Comparison of ENCODE assay signal across 8 mouse cellular contexts in genomic region chr7:67953764-67954242, GRCm38 (mm10). TPM values are rescaled to one million over a fixed set of nuclear protein-coding genes. Genes with fewer than 3 reads are reported as not detected.
DNase-seq lines count a peak whose midpoint lies in the region; ATAC-seq and TF ChIP-seq lines count a peak whose summit lies in the region.

No protein-coding gene starts in this region.

- no peaks in the 10 kb centered on the region for H3K36me3 ChIP-seq in megakaryocyte, embryonic 14.5 days (replicated peaks; ENCODE audit: low read length)
- no peaks in the 10 kb centered on the region for H3K36me3 ChIP-seq in hindbrain, embryonic 11.5 days (ENCODE audit: control insufficient read depth, insufficient read depth, low read length)
- no peaks in the 10 kb centered on the region for H3K36me3 ChIP-seq in liver, embryonic 11.5 days (ENCODE audit: control insufficient read depth, insufficient read depth, low read length)
- no peaks in the 10 kb centered on the region for H3K36me3 ChIP-seq in neural tube, embryonic 11.5 days (ENCODE audit: control insufficient read depth, insufficient read depth, low read length)

- peak overlapping the region; percentile 97 for H3K4me3 ChIP-seq in megakaryocyte, embryonic 14.5 days (replicated peaks)
- H3K4me3 ChIP-seq in cortical plate, adult 2 months (ENCODE audit: insufficient read depth, low read length) = peak overlapping the region; percentile 96
- peak overlapping the region; percentile 85 for H3K4me3 ChIP-seq in hindbrain, embryonic 11.5 days (ENCODE audit: low read depth, low read length)
- H3K4me3 ChIP-seq in liver, embryonic 11.5 days (ENCODE audit: low read depth, low read length) = peak overlapping the region; percentile 89
- peak overlapping the region; percentile 88 for H3K4me3 ChIP-seq in neural tube, embryonic 11.5 days (ENCODE audit: low read depth, low read length)

- H3K27me3 ChIP-seq in megakaryocyte, embryonic 14.5 days (replicated peaks) = no peaks in the 10 kb centered on the region
- H3K27me3 ChIP-seq in hindbrain, embryonic 11.5 days (ENCODE audit: control insufficient read depth, insufficient read depth, low read length) = no peaks in the 10 kb centered on the region
- no peaks in the 10 kb centered on the region for H3K27me3 ChIP-seq in liver, embryonic 11.5 days (replicated peaks; ENCODE audit: control insufficient read depth, insufficient read depth, low read length)
- no peaks in the 10 kb centered on the region for H3K27me3 ChIP-seq in neural tube, embryonic 11.5 days (ENCODE audit: control insufficient read depth, insufficient read depth, low read length)

- TF ChIP-seq CTCF in cortical plate, adult 2 months (IDR thresholded peaks at IDR 0.05; ENCODE audit: extremely low read depth, insufficient read depth, low read length) = no peak

- DNase-seq in hindbrain, embryonic 11.5 days (ENCODE audit: low spot score) = peak; percentile 54
- DNase-seq in liver, embryonic 11.5 days (ENCODE audit: low spot score) = peak; percentile 54
- DNase-seq in neural tube, embryonic 11.5 days (ENCODE audit: low spot score) = peak; percentile 35
- no peak for DNase-seq in urinary bladder, postnatal 14 days (ENCODE audit: low spot score)
- no peak for DNase-seq in layer of hippocampus, postnatal 25 days (ENCODE audit: extremely low spot score in 1 of 2, low spot score in 1 of 2)

- 0 out of 2 replicates have a peak, but pooled peaks have one; percentile 22 for TF ChIP-seq POLR2A in cortical plate, adult 2 months (IDR thresholded peaks at IDR 0.05; ENCODE audit: extremely low read depth, insufficient read depth, low read length)

- ATAC-seq in megakaryocyte, adult 5-6 weeks (ENCODE audit: poor library complexity, severe bottlenecking) = no peak
- no peak for ATAC-seq in hindbrain, embryonic 11.5 days (ENCODE audit: low FRiP score)
- no peak for ATAC-seq in liver, embryonic 11.5 days (replicated peaks; ENCODE audit: low FRiP score)
- ATAC-seq in neural tube, embryonic 11.5 days (ENCODE audit: insufficient read depth, low FRiP score, low TSS enrichment) = no peak

- H3K27ac ChIP-seq in cortical plate, adult 2 months (ENCODE audit: insufficient read depth, low read length) = peak overlapping the region; percentile 71
- no peak overlapping the region for H3K27ac ChIP-seq in hindbrain, embryonic 11.5 days (ENCODE audit: low read depth, low read length)
- H3K27ac ChIP-seq in liver, embryonic 11.5 days (ENCODE audit: low read depth, low read length) = no peak overlapping the region
- no peak overlapping the region for H3K27ac ChIP-seq in neural tube, embryonic 11.5 days (ENCODE audit: low read depth, low read length)

- H3K9me3 ChIP-seq in megakaryocyte, embryonic 14.5 days = no peaks in the 10 kb centered on the region
- no peaks in the 10 kb centered on the region for H3K9me3 ChIP-seq in hindbrain, embryonic 11.5 days (ENCODE audit: control insufficient read depth, low read length)
- H3K9me3 ChIP-seq in liver, embryonic 11.5 days (ENCODE audit: control insufficient read depth, low read length) = no peaks in the 10 kb centered on the region
- no peaks in the 10 kb centered on the region for H3K9me3 ChIP-seq in neural tube, embryonic 11.5 days (ENCODE audit: control insufficient read depth, low read length)

- 0% methylated on average over 22 of the region's 23 CpGs for WGBS in hindbrain, embryonic 11.5 days
- under 1% methylated on average over 22 of the region's 23 CpGs for WGBS in liver, embryonic 11.5 days
- under 1% methylated on average over 22 of the region's 23 CpGs for WGBS in neural tube, embryonic 11.5 days

- peaks cover 55% of the 10 kb centered on the region for H3K4me1 ChIP-seq in megakaryocyte, embryonic 14.5 days
- peaks cover 3% of the 10 kb centered on the region for H3K4me1 ChIP-seq in cortical plate, adult 2 months (ENCODE audit: control insufficient read depth, insufficient read depth, low read length)
- H3K4me1 ChIP-seq in hindbrain, embryonic 11.5 days (replicated peaks; ENCODE audit: control insufficient read depth, insufficient read depth, low read length) = peaks cover 2% of the 10 kb centered on the region; the same call in 1 of the 2 replicates
- peaks cover 41% of the 10 kb centered on the region for H3K4me1 ChIP-seq in liver, embryonic 11.5 days (replicated peaks; ENCODE audit: control insufficient read depth, insufficient read depth, low read length)
- peaks cover 12% of the 10 kb centered on the region for H3K4me1 ChIP-seq in neural tube, embryonic 11.5 days (ENCODE audit: control insufficient read depth, insufficient read depth, low read length)

- H3K4me2 ChIP-seq in hindbrain, embryonic 11.5 days (replicated peaks; ENCODE audit: low read depth, low read length) = peak overlapping the region; percentile 95
- H3K4me2 ChIP-seq in liver, embryonic 11.5 days = peak overlapping the region; percentile 95
- peak overlapping the region; percentile 97 for H3K4me2 ChIP-seq in neural tube, embryonic 11.5 days (ENCODE audit: low read depth)

- peak overlapping the region; percentile 97 for H3K9ac ChIP-seq in hindbrain, embryonic 11.5 days (ENCODE audit: low read depth, low read length)
- H3K9ac ChIP-seq in liver, embryonic 11.5 days (ENCODE audit: low read depth, low read length) = peak overlapping the region; percentile 90
- peak overlapping the region; percentile 98 for H3K9ac ChIP-seq in neural tube, embryonic 11.5 days (ENCODE audit: low read length)

RNA-seq across cellular contexts. Expression of gene Igf1r, which starts 1.2 kb away (rescaled TPM):
- 8.7 and 14.2 TPM in 2 replicates for polyA plus RNA-seq in megakaryocyte, embryonic 14.5 days (2012; ENCODE audit: insufficient read depth, low replicate concordance)
- total RNA-seq in megakaryocyte, adult 5-6 weeks (2015) = 18.2 and 18.8 TPM in 2 replicates
- 12.9 and 17.9 TPM in 2 replicates for total RNA-seq in megakaryocyte, adult 5-6 weeks (2017)
- polyA plus RNA-seq in cortical plate, adult 2 months (2012; rRNA removed) = 22.7 TPM in 2 replicates
- 20.5 and 35.7 TPM in 2 replicates for polyA plus RNA-seq in hindbrain, embryonic 11.5 days (2014; fragmentation: Nextera tagmentation; extraction: Ambion mirVana)
- 9.2 and 10.2 TPM in 2 replicates for polyA plus RNA-seq in liver, embryonic 11.5 days (2014; fragmentation: Nextera tagmentation; extraction: Ambion mirVana)
- polyA plus RNA-seq in neural tube, embryonic 11.5 days (2014; fragmentation: Nextera tagmentation; extraction: Ambion mirVana) = 17.2 and 18.4 TPM in 2 replicates
- 10 to 100 TPM; 32.5 to 38.4 TPM for total RNA-seq in layer of hippocampus, postnatal 25 days (2021)

Comparison
In these comparisons a context has a peak if more than half of its experiments do, and no peak if none do; other contexts are left out.
1. DNase-seq: peak in hindbrain, embryonic 11.5 days (single experiment), liver, embryonic 11.5 days (single experiment) and neural tube, embryonic 11.5 days (single experiment); none in urinary bladder, postnatal 14 days (single experiment) and layer of hippocampus, postnatal 25 days (0 of 2).
2. Peak in every context shown above with its lines, with median percentiles within 50 percentile points of each other: H3K4me3 ChIP-seq, H3K4me2 ChIP-seq and H3K9ac ChIP-seq.